In genomic region chr3:134851342-134851741, GRCm38 (mm10) we compare ENCODE assay signal across 19 mouse cellular contexts. TPM values are rescaled to one million over a fixed set of nuclear protein-coding genes. Genes with fewer than 3 reads are reported as not detected.
"Had no signal": no experiment of that assay in that cellular context is flagged by ENCODE, and none has a peak within 500 bp of the region (broad histone marks: within the 10 kb centered on the region; RNA-seq: fewer than 3 reads in every experiment).

No protein-coding gene starts in this region.

- ATAC-seq: liver, postnatal 0 days had no signal

- DNase-seq: kidney, adult 11 months; kidney, adult 9 months; kidney, postnatal 10 days; kidney, postnatal 4 days; liver; liver, embryonic 13.5 days; liver, postnatal 0 days; lung, postnatal 14 days; right cerebral cortex, adult 18-20 months; right cerebral cortex, postnatal 25 days; thymus, adult 18-20 months; thymus, postnatal 14 days had no signal

- H3K27me3 ChIP-seq: limb, embryonic 12.5 days; liver, embryonic 13.5 days; lung, embryonic 15.5 days; megakaryocyte, embryonic 14.5 days; neural tube, embryonic 13.5 days had no signal

- H3K9me3 ChIP-seq: limb, embryonic 12.5 days; liver, embryonic 13.5 days; lung, embryonic 15.5 days; megakaryocyte, embryonic 14.5 days; neural tube, embryonic 13.5 days had no signal

- H3K4me1 ChIP-seq: limb, embryonic 12.5 days; liver, embryonic 13.5 days; lung, embryonic 15.5 days; megakaryocyte, embryonic 14.5 days; neural tube, embryonic 13.5 days had no signal

- H3K4me3 ChIP-seq: layer of hippocampus, adult 2 months; limb, embryonic 12.5 days; liver, embryonic 13.5 days; lung, embryonic 15.5 days; megakaryocyte, embryonic 14.5 days; neural tube, embryonic 13.5 days had no signal

- H3K4me2 ChIP-seq: limb, embryonic 12.5 days; liver, embryonic 13.5 days; lung, embryonic 15.5 days; neural tube, embryonic 13.5 days had no signal

- H3K36me3 ChIP-seq: limb, embryonic 12.5 days; liver, embryonic 13.5 days; lung, embryonic 15.5 days; neural tube, embryonic 13.5 days had no signal

- H3K27ac ChIP-seq: layer of hippocampus, adult 2 months; limb, embryonic 12.5 days; liver, embryonic 13.5 days; lung, embryonic 15.5 days; macrophage; neural tube, embryonic 13.5 days had no signal

- H3K9ac ChIP-seq: limb, embryonic 12.5 days; liver, embryonic 13.5 days; liver, postnatal 0 days; lung, embryonic 15.5 days; neural tube, embryonic 13.5 days had no signal

RNA-seq across cellular contexts. Expression of gene Tacr3, which starts 22.5 kb away (rescaled TPM):
- polyA plus RNA-seq: liver, embryonic 13.5 days; liver, postnatal 0 days; macrophage; small intestine, adult 2 months had no signal
